Mouse (Mus musculus) spleen, postnatal 10 days (tissue): ENCODE results near the gene Npl.

ENCODE experiments used
- DNase-seq, 2 experiments: peaks; one replicate each; pipeline ENCODE4 v3.0.0; 2021 to 2022; ENCODE audit warnings: low spot score in 2 of 2

The Npl gene

GRCm38 (mm10) chr1:153549536-153550199, at the start of gene Npl:
TSS of gene Npl (minus strand) at chr1:153550045.
- DNase-seq = peak; percentile 26 to 72

- no peak for DNase-seq
Observed at GRCm38 (mm10) chr1:153599302-153600045, 49.6 kb upstream of the Npl start.

- DNase-seq = no peak
Observed at GRCm38 (mm10) chr1:153598773-153599172, 48.9 kb upstream of the Npl start.

- no peak for DNase-seq
Observed at GRCm38 (mm10) chr1:153593678-153594077, 43.8 kb upstream of the Npl start.

GRCm38 (mm10) chr1:153590176-153590734, 40.4 kb upstream of the Npl start:
- no peak for DNase-seq

GRCm38 (mm10) chr1:153587956-153588355, 38.1 kb upstream of the Npl start:
- no peak for DNase-seq

GRCm38 (mm10) chr1:153586826-153587225, 37.0 kb upstream of the Npl start:
- no peak for DNase-seq

GRCm38 (mm10) chr1:153585752-153586151, 35.9 kb upstream of the Npl start:
- DNase-seq = no peak

GRCm38 (mm10) chr1:153583189-153583588, 33.3 kb upstream of the Npl start:
- no peak for DNase-seq

GRCm38 (mm10) chr1:153574730-153575129, 24.9 kb upstream of the Npl start:
- DNase-seq = no peak

- DNase-seq = no peak
Observed at GRCm38 (mm10) chr1:153572271-153573043, 22.6 kb upstream of the Npl start.

- DNase-seq = no peak
Observed at GRCm38 (mm10) chr1:153565701-153566100, 15.9 kb upstream of the Npl start.

- DNase-seq = no peak
Observed at GRCm38 (mm10) chr1:153564701-153565100, 14.9 kb upstream of the Npl start.

GRCm38 (mm10) chr1:153563675-153564074, 13.8 kb upstream of the Npl start:
- DNase-seq = no peak

- DNase-seq = no peak
Observed at GRCm38 (mm10) chr1:153560805-153561204, 11.0 kb upstream of the Npl start.

- no peak for DNase-seq
Observed at GRCm38 (mm10) chr1:153559701-153560100, 9.9 kb upstream of the Npl start.

- peak; percentile 39 to 73 for DNase-seq
Observed at GRCm38 (mm10) chr1:153559126-153559647, 9.3 kb upstream of the Npl start.

GRCm38 (mm10) chr1:153556896-153557295, 7.1 kb upstream of the Npl start:
- no peak for DNase-seq

GRCm38 (mm10) chr1:153556202-153556601, 6.4 kb upstream of the Npl start:
- no peak for DNase-seq

- DNase-seq = peak; percentile 48 to 77
Observed at GRCm38 (mm10) chr1:153550814-153551213, 969 bp upstream of the Npl start.

- DNase-seq = no peak
Observed at GRCm38 (mm10) chr1:153547555-153547954, 2.3 kb downstream of the Npl start.

- DNase-seq = no peak
Observed at GRCm38 (mm10) chr1:153545196-153545595, 4.6 kb downstream of the Npl start.
